Mouse (Mus musculus): ENCODE data around the gene Atxn1.

DNA sequence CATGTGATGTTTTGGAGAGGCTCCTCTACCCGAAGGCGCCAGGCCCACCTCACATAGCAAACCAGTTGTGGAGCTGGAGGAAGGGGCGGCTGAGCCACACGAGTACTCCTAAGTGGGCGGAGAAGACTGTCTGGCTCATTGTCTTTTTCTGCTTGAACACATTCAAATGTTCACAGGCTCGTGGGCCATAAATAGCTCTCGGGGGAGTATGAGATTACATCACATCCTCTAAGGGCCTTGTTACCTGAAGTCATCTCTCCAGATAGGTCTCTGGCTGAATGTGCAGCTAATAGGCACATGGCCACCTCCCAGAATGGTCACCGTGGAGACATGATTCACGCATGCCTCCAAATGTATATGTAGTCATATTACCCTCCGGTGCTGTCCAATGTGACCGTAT is 350.0 kb downstream of the Atxn1 start:
- TF ChIP-seq CTCF (IDR thresholded peaks at IDR 0.05; ENCODE audit: borderline replicate concordance, insufficient read depth, low read length) = no peak
- no peak for TF ChIP-seq POLR2A (IDR thresholded peaks at IDR 0.05; ENCODE audit: low read depth, low read length)
